In the genomic region with DNA sequence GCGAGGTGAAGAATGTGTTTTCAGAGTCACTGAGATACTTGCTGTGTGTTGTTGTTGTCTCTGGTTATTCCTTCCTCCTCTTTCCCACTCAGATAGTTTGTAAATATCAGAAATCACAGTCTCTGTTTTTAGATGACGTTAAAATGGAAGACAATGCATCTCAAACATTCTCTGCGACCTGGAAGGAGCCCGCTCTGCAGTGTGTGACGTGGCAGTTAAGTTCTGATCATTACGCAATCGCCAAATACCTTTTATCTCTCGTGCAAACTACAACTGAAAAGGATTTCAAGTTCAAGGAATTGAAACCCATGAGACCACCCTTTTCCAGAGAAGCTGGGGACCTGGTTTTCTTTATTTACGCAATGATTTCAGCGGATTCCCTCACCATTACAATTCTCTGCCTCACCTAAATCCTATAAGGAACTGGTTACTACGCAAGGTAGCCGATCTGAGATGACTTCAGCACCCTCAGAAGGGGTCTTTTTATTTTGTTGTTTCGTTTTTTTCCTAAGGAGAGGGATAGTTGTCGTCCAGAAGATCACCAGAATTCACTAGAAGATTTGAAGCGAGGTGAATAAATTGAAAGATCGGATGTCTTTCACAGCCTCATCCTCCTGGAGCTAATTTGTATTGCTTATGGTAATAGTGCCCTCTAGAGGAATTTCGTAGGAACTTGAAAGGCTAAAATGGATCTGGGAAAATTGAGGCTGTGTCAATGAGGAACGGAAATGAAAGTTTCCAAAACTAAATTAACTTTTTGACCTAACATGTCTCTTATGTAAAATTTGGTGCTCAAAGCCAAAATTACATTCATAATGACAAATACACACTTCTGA, we compare ENCODE assay signal across 8 mouse cellular contexts. TPM values are rescaled to one million over a fixed set of nuclear protein-coding genes. Genes with fewer than 3 reads are reported as not detected.
DNase-seq lines count a peak whose midpoint lies in the region; ATAC-seq and TF ChIP-seq lines count a peak whose summit lies in the region.

No protein-coding gene starts in this region.

- peak; percentile 74 for TF ChIP-seq CTCF in heart, postnatal 0 days (IDR thresholded peaks at IDR 0.05; ENCODE audit: low read depth)

- WGBS in hindbrain, embryonic 11.5 days, result 59% methylated on average over 18 of the region's 18 CpGs
- WGBS in hindbrain, embryonic 10.5 days, result 59% methylated on average over 18 of the region's 18 CpGs
- 41% methylated on average over 18 of the region's 18 CpGs for WGBS in heart, postnatal 0 days
- WGBS in midbrain, embryonic 16.5 days, result 54% methylated on average over 18 of the region's 18 CpGs

- ATAC-seq in hindbrain, embryonic 11.5 days (ENCODE audit: low FRiP score), result peak; percentile 55
- no peak for ATAC-seq in heart, postnatal 0 days (ENCODE audit: insufficient read depth, low read depth)
- 0 out of 2 replicates have a peak, but pooled peaks have one; percentile 44 for ATAC-seq in midbrain, embryonic 16.5 days
- no peak for ATAC-seq in erythroblast, adult 5-6 weeks (replicated peaks; ENCODE audit: low FRiP score, poor library complexity, severe bottlenecking)

- TF ChIP-seq EP300 in heart, postnatal 0 days (IDR thresholded peaks at IDR 0.05; ENCODE audit: low read depth), result no peak

- DNase-seq in hindbrain, embryonic 11.5 days (ENCODE audit: low spot score), result peak; percentile 45
- no peak for DNase-seq in hindbrain, embryonic 10.5 days (ENCODE audit: low spot score)
- peak; percentile 63 for DNase-seq in brain, adult 2 months (ENCODE audit: low read depth, low spot score)
- DNase-seq in heart, postnatal 0 days (ENCODE audit: low spot score), result peak; percentile 65
- no peak for DNase-seq in thymus, adult 18-20 months
- DNase-seq in adrenal gland, adult 18-20 months (ENCODE audit: low spot score in 2 of 2), result no peak

- H3K27ac ChIP-seq in hindbrain, embryonic 11.5 days (ENCODE audit: low read depth, low read length), result no peak overlapping the region
- H3K27ac ChIP-seq in hindbrain, embryonic 10.5 days, result no peak overlapping the region
- no peak overlapping the region for H3K27ac ChIP-seq in heart, postnatal 0 days (ENCODE audit: low read depth)
- H3K27ac ChIP-seq in midbrain, embryonic 16.5 days (ENCODE audit: low read length), result no peak overlapping the region

- no peaks in the 10 kb centered on the region for H3K4me1 ChIP-seq in hindbrain, embryonic 11.5 days (replicated peaks; ENCODE audit: control insufficient read depth, insufficient read depth, low read length)
- H3K4me1 ChIP-seq in hindbrain, embryonic 10.5 days (replicated peaks), result no peaks in the 10 kb centered on the region
- H3K4me1 ChIP-seq in heart, postnatal 0 days (ENCODE audit: control insufficient read depth, insufficient read depth), result no peaks in the 10 kb centered on the region
- H3K4me1 ChIP-seq in midbrain, embryonic 16.5 days (ENCODE audit: control insufficient read depth, insufficient read depth, low read length), result peaks cover 3% of the 10 kb centered on the region; the same call in 1 of the 2 replicates

- H3K4me3 ChIP-seq in hindbrain, embryonic 11.5 days (ENCODE audit: low read depth, low read length), result no peak overlapping the region
- H3K4me3 ChIP-seq in hindbrain, embryonic 10.5 days, result no peak overlapping the region
- peak overlapping the region; percentile 23 for H3K4me3 ChIP-seq in heart, postnatal 0 days (ENCODE audit: low read depth, low read length)
- H3K4me3 ChIP-seq in midbrain, embryonic 16.5 days (ENCODE audit: low read depth, low read length), result no peak overlapping the region

- no peaks in the 10 kb centered on the region for H3K27me3 ChIP-seq in hindbrain, embryonic 11.5 days (ENCODE audit: control insufficient read depth, insufficient read depth, low read length)
- H3K27me3 ChIP-seq in hindbrain, embryonic 10.5 days (ENCODE audit: insufficient read depth, poor library complexity, severe bottlenecking), result no peaks in the 10 kb centered on the region
- no peaks in the 10 kb centered on the region for H3K27me3 ChIP-seq in heart, postnatal 0 days (ENCODE audit: control insufficient read depth, insufficient read depth, low read length)
- H3K27me3 ChIP-seq in midbrain, embryonic 16.5 days (ENCODE audit: control insufficient read depth, insufficient read depth, low read depth, low read length), result no peaks in the 10 kb centered on the region

- no peaks in the 10 kb centered on the region for H3K9me3 ChIP-seq in hindbrain, embryonic 11.5 days (ENCODE audit: control insufficient read depth, low read length)
- no peaks in the 10 kb centered on the region for H3K9me3 ChIP-seq in hindbrain, embryonic 10.5 days
- H3K9me3 ChIP-seq in heart, postnatal 0 days (replicated peaks; ENCODE audit: control insufficient read depth, low read length), result 0 out of 2 replicates have a peak, but pooled peaks cover 3% of the 10 kb centered on the region
- no peaks in the 10 kb centered on the region for H3K9me3 ChIP-seq in midbrain, embryonic 16.5 days (replicated peaks; ENCODE audit: control insufficient read depth, low read length, poor library complexity, severe bottlenecking)

- H3K9ac ChIP-seq in hindbrain, embryonic 11.5 days (ENCODE audit: low read depth, low read length), result no peak overlapping the region
- H3K9ac ChIP-seq in heart, postnatal 0 days (replicated peaks; ENCODE audit: low read depth, low read length), result no peak overlapping the region
- H3K9ac ChIP-seq in midbrain, embryonic 16.5 days (ENCODE audit: low read depth, low read length), result no peak overlapping the region

- H3K36me3 ChIP-seq in hindbrain, embryonic 11.5 days (ENCODE audit: control insufficient read depth, insufficient read depth, low read length), result no peaks in the 10 kb centered on the region
- H3K36me3 ChIP-seq in hindbrain, embryonic 10.5 days, result no peaks in the 10 kb centered on the region
- H3K36me3 ChIP-seq in heart, postnatal 0 days (replicated peaks; ENCODE audit: control insufficient read depth, insufficient read depth, low read length), result no peaks in the 10 kb centered on the region
- H3K36me3 ChIP-seq in midbrain, embryonic 16.5 days (ENCODE audit: control insufficient read depth, insufficient read depth, low read length), result no peaks in the 10 kb centered on the region

- H3K4me2 ChIP-seq in hindbrain, embryonic 11.5 days (replicated peaks; ENCODE audit: low read depth, low read length), result no peak overlapping the region
- H3K4me2 ChIP-seq in heart, postnatal 0 days (ENCODE audit: low read depth, low read length), result peak overlapping the region; percentile 50
- peak overlapping the region; percentile 47 for H3K4me2 ChIP-seq in midbrain, embryonic 16.5 days (ENCODE audit: low read length)

RNA-seq across cellular contexts. Expression of gene Pik3c2g, which starts 9.8 kb away (rescaled TPM):
- polyA plus RNA-seq in hindbrain, embryonic 11.5 days (2014; fragmentation: Nextera tagmentation; extraction: Ambion mirVana), result 0.47 and 0.49 TPM in 2 replicates
- 0.20 and 0.33 TPM in 2 replicates for polyA plus RNA-seq in hindbrain, embryonic 10.5 days (2016; fragmentation: Nextera tagmentation; extraction: Ambion mirVana)
- not detected in 2 replicates for total RNA-seq in heart, postnatal 0 days (2014; rRNA removed; ENCODE audit: low replicate concordance)
- polyA plus RNA-seq in heart, postnatal 0 days (2015; fragmentation: Nextera tagmentation; extraction: Ambion mirVana), result 0.26 TPM in 1 of 2 replicates, not detected in the other
- polyA plus RNA-seq in midbrain, embryonic 16.5 days (2015; fragmentation: Nextera tagmentation; extraction: Ambion mirVana), result 0.25 and 0.46 TPM in 2 replicates
- total RNA-seq in erythroblast, adult 5-6 weeks (2015; ENCODE audit: low replicate concordance), result not detected in 2 replicates
- 0.14 TPM in 1 of 2 replicates, not detected in the other for total RNA-seq in erythroblast, adult 5-6 weeks (2017; ENCODE audit: low replicate concordance)
- 10 to 100 TPM in 1 of 2 experiments, not detected in 1; 43.7 TPM for total RNA-seq in adrenal gland, adult 18-20 months (2021)

Comparison
In these comparisons a context has a peak if more than half of its experiments do, and no peak if none do; other contexts are left out.
1. DNase-seq: peak in hindbrain, embryonic 11.5 days (single experiment), brain, adult 2 months (single experiment) and heart, postnatal 0 days (single experiment); none in hindbrain, embryonic 10.5 days (single experiment), thymus, adult 18-20 months (0 of 2) and adrenal gland, adult 18-20 months (0 of 2).
2. ATAC-seq: peak in hindbrain, embryonic 11.5 days (single experiment) and midbrain, embryonic 16.5 days (single experiment); none in heart, postnatal 0 days (single experiment) and erythroblast, adult 5-6 weeks (single experiment).